Comparison of ENCODE assay signal across 25 mouse cellular contexts in genomic region chr7:136832419-136832818, GRCm38 (mm10).
"Had no signal": no experiment of that assay in that cellular context is flagged by ENCODE, and none has a peak within 500 bp of the region (broad histone marks: within the 10 kb centered on the region; RNA-seq: fewer than 3 reads in every experiment).

No protein-coding gene starts in this region.

- H3K4me3 ChIP-seq: embryonic facial prominence, embryonic 10.5 days; embryonic facial prominence, embryonic 12.5 days; embryonic facial prominence, embryonic 13.5 days; embryonic facial prominence, embryonic 15.5 days; erythroblast, embryonic 14.5 days; forebrain, embryonic 10.5 days; forebrain, embryonic 12.5 days; forebrain, embryonic 13.5 days; forebrain, embryonic 15.5 days; gastrocnemius, adult 2 months; heart, adult 2 months had no signal

- H3K36me3 ChIP-seq: embryonic facial prominence, embryonic 10.5 days; embryonic facial prominence, embryonic 12.5 days; embryonic facial prominence, embryonic 13.5 days; embryonic facial prominence, embryonic 15.5 days; forebrain, embryonic 10.5 days; forebrain, embryonic 12.5 days; forebrain, embryonic 15.5 days had no signal

- H3K4me2 ChIP-seq: embryonic facial prominence, embryonic 12.5 days; embryonic facial prominence, embryonic 13.5 days; embryonic facial prominence, embryonic 15.5 days; forebrain, embryonic 12.5 days; forebrain, embryonic 13.5 days; forebrain, embryonic 15.5 days; heart, embryonic 11.5 days had no signal

- H3K9me3 ChIP-seq: embryonic facial prominence, embryonic 10.5 days; embryonic facial prominence, embryonic 12.5 days; embryonic facial prominence, embryonic 13.5 days; embryonic facial prominence, embryonic 15.5 days; forebrain, embryonic 10.5 days; forebrain, embryonic 12.5 days; forebrain, embryonic 13.5 days; forebrain, embryonic 15.5 days had no signal

- H3K9ac ChIP-seq: embryonic facial prominence, embryonic 12.5 days; embryonic facial prominence, embryonic 13.5 days; embryonic facial prominence, embryonic 15.5 days; forebrain, embryonic 12.5 days; forebrain, embryonic 13.5 days; forebrain, embryonic 15.5 days; forebrain, postnatal 0 days had no signal

- H3K27me3 ChIP-seq: embryonic facial prominence, embryonic 12.5 days; embryonic facial prominence, embryonic 15.5 days had no signal

- H3K4me1 ChIP-seq: embryonic facial prominence, embryonic 12.5 days; embryonic facial prominence, embryonic 15.5 days; forebrain, embryonic 12.5 days; forebrain, embryonic 13.5 days; forebrain, embryonic 15.5 days had no signal

- DNase-seq: cerebellum, adult 8-10 months; cerebellum, adult 9-11 months; cerebellum, postnatal 10 days; cerebellum, postnatal 14 days; cerebellum, postnatal 25 days; cerebellum, postnatal 36 days; embryo, embryonic 11 days; forebrain, postnatal 0 days; gastrocnemius, adult 2 months; gastrocnemius, postnatal 10 days; gastrocnemius, postnatal 14 days; gastrocnemius, postnatal 25 days; gastrocnemius, postnatal 36 days; heart, adult 18-20 months; heart, adult 2 months had no signal

- H3K27ac ChIP-seq: embryonic facial prominence, embryonic 10.5 days; embryonic facial prominence, embryonic 12.5 days; embryonic facial prominence, embryonic 13.5 days; embryonic facial prominence, embryonic 15.5 days; forebrain, embryonic 10.5 days; forebrain, embryonic 12.5 days; forebrain, embryonic 13.5 days; forebrain, embryonic 15.5 days; gastrocnemius, adult 2 months; heart, adult 2 months had no signal
